Mouse (Mus musculus): ENCODE measurements around the gene Ero1l. TPM values are rescaled to one million over a fixed set of nuclear protein-coding genes. Genes with fewer than 3 reads are reported as not detected.
A peak's percentile ranks its signal among the peaks of the same experiment; 100 is the strongest.

The Ero1l gene
- total RNA-seq (2021): 10 to 100 TPM; 34.6 to 46.5 TPM
- long read RNA-seq, experiment 1, partial matches to known transcripts: 1 of 1 reads
- long read RNA-seq, experiment 1, other reads (novel, unspliced or antisense): 0 of 1 reads
- long read RNA-seq, experiment 2, partial matches to known transcripts: 0 of 2 reads
- long read RNA-seq, experiment 2, other reads (novel, unspliced or antisense): 2 of 2 reads

GRCm38 (mm10) chr14:45318426-45319236 lies at the start of gene Ero1l:
Ero1l (minus strand) TSS chr14:45318771.
- DNase-seq (ENCODE audit: low spot score in 2 of 2): peak; percentile 89 to 90

- DNase-seq (ENCODE audit: low spot score in 2 of 2): no peak
Measured at GRCm38 (mm10) chr14:45365196-45365587, 46.6 kb upstream of the Ero1l start.

GRCm38 (mm10) chr14:45364211-45365195 lies 45.9 kb upstream of the Ero1l start:
- no peak for DNase-seq (ENCODE audit: low spot score in 2 of 2)

- peak; percentile 97 to 98 for DNase-seq (ENCODE audit: low spot score in 2 of 2)
Measured at GRCm38 (mm10) chr14:45350931-45351859, 32.6 kb upstream of the Ero1l start, which contains the start of gene Styx. Styx (plus strand) TSS chr14:45351093.

GRCm38 (mm10) chr14:45329589-45330181 lies 11.1 kb upstream of the Ero1l start, which contains the start of gene Psmc6:
Psmc6 (plus strand) TSS chr14:45329788.
- DNase-seq (ENCODE audit: low spot score in 2 of 2): peak; percentile 83 to 88

GRCm38 (mm10) chr14:45329018-45329588 lies 10.5 kb upstream of the Ero1l start:
- no peak for DNase-seq (ENCODE audit: low spot score in 2 of 2)

GRCm38 (mm10) chr14:45328072-45328713 lies 9.6 kb upstream of the Ero1l start:
- no peak for DNase-seq (ENCODE audit: low spot score in 2 of 2)

- no peak for DNase-seq (ENCODE audit: low spot score in 2 of 2)
Measured at GRCm38 (mm10) chr14:45325471-45325870, 6.9 kb upstream of the Ero1l start.

GRCm38 (mm10) chr14:45323320-45323719 lies 4.7 kb upstream of the Ero1l start:
- no peak for DNase-seq (ENCODE audit: low spot score in 2 of 2)

GRCm38 (mm10) chr14:45322450-45322849 lies 3.9 kb upstream of the Ero1l start:
- DNase-seq (ENCODE audit: low spot score in 2 of 2): no peak

GRCm38 (mm10) chr14:45321622-45322021 lies 3.1 kb upstream of the Ero1l start:
- no peak for DNase-seq (ENCODE audit: low spot score in 2 of 2)

- DNase-seq (ENCODE audit: low spot score in 2 of 2): no peak
Measured at GRCm38 (mm10) chr14:45321067-45321466, 2.5 kb upstream of the Ero1l start.

GRCm38 (mm10) chr14:45320111-45320510 lies 1.5 kb upstream of the Ero1l start:
- no peak for DNase-seq (ENCODE audit: low spot score in 2 of 2)

GRCm38 (mm10) chr14:45319237-45319610 lies 653 bp upstream of the Ero1l start:
- no peak for DNase-seq (ENCODE audit: low spot score in 2 of 2)

- no peak for DNase-seq (ENCODE audit: low spot score in 2 of 2)
Measured at GRCm38 (mm10) chr14:45317921-45318411, 605 bp downstream of the Ero1l start.

- no peak for DNase-seq (ENCODE audit: low spot score in 2 of 2)
Measured at GRCm38 (mm10) chr14:45316927-45317326, 1.6 kb downstream of the Ero1l start.

- DNase-seq (ENCODE audit: low spot score in 2 of 2): no peak
Measured at GRCm38 (mm10) chr14:45310101-45310500, 8.5 kb downstream of the Ero1l start.

GRCm38 (mm10) chr14:45309646-45310045 lies 8.9 kb downstream of the Ero1l start:
- no peak for DNase-seq (ENCODE audit: low spot score in 2 of 2)
